Mouse (Mus musculus) kidney, postnatal 0 days (tissue): ENCODE data around the gene Zfp607b. TPM values are rescaled to one million over a fixed set of nuclear protein-coding genes. Genes with fewer than 3 reads are reported as not detected.

ENCODE experiments used
- ATAC-seq: fragments of 200-750 bp; cut with Nextera tagmentation; replicated peaks from 2 replicates; pipeline ENCODE4 v1.8.0; 2017; ENCODE audit warnings: low read depth, moderate number of reproducible peaks, moderate TSS enrichment, moderate library complexity; ENCODE audit not compliant: low FRiP score
- DNase-seq: peaks from one replicate; pipeline ENCODE4 v3.0.0-alpha.2; 2016; ENCODE audit warnings: low spot score
- H3K27ac ChIP-seq: fragments of 300-500 bp; sonication (generic); 2 replicates; pipeline ENCODE4 v1.5.1; 2014; ENCODE audit warnings: mild to moderate bottlenecking
- H3K27me3 ChIP-seq: fragments of 300-500 bp; sonication (generic); 2 replicates; pipeline ENCODE4 v1.6.1; 2014; ENCODE audit warnings: low read length, mixed read lengths; ENCODE audit not compliant: insufficient read depth
- H3K36me3 ChIP-seq: fragments of 300-500 bp; sonication (generic); 2 replicates; pipeline ENCODE4 v1.6.1; 2014; ENCODE audit warnings: low read length, mixed read lengths; ENCODE audit not compliant: insufficient read depth
- H3K4me1 ChIP-seq: fragments of 300-500 bp; sonication (generic); replicated peaks from 2 replicates; pipeline ENCODE4 v1.6.1; 2014; ENCODE audit warnings: antibody characterized with exemption, low read length, mixed read lengths; ENCODE audit not compliant: insufficient read depth
- H3K4me2 ChIP-seq: fragments of 300-500 bp; sonication (generic); 2 replicates; pipeline ENCODE4 v1.6.1; 2014; ENCODE audit warnings: mild to moderate bottlenecking, low read length, moderate library complexity, mixed read lengths
- H3K4me3 ChIP-seq: fragments of 300-500 bp; sonication (generic); replicated peaks from 2 replicates; pipeline ENCODE4 v1.5.1; 2014; ENCODE audit warnings: low read depth, low read length
- H3K9ac ChIP-seq: fragments of 300-500 bp; sonication (generic); 2 replicates; pipeline ENCODE4 v1.6.1; 2014; ENCODE audit warnings: low read depth, low read length
- H3K9me3 ChIP-seq: fragments of 300-500 bp; sonication (generic); replicated peaks from 2 replicates; pipeline ENCODE4 v1.6.1; 2016; ENCODE audit warnings: low read length, inconsistent platforms, mixed read lengths
- CTCF ChIP-seq: IDR thresholded peaks from 2 replicates; pipeline ENCODE4 v1.5.1; 2016; ENCODE audit warnings: antibody characterized with exemption, low read depth, mild to moderate bottlenecking, moderate library complexity
- WGBS: fragments of 180-500 bp; shearing (Covaris S2); extraction: QIAGEN DNeasy Blood & Tissue Kit; methylation state at CpG from one replicate; pipeline ENCODE4 v1.1.7; 2014; 5-methylcytosine and 5-hydroxymethylcytosine counted together
- polyA plus RNA-seq: library from polyadenylated mRNA; unstranded; fragments of >200 nt; fragmentation: Nextera tagmentation; extraction: Ambion mirVana; gene quantifications from 2 replicates; pipeline ENCODE4 v1.2.1, GENCODE M21; 2015

The Zfp607b gene
- polyA plus RNA-seq, 1 experiment from 2014 or later, result 3.2 TPM

DNA sequence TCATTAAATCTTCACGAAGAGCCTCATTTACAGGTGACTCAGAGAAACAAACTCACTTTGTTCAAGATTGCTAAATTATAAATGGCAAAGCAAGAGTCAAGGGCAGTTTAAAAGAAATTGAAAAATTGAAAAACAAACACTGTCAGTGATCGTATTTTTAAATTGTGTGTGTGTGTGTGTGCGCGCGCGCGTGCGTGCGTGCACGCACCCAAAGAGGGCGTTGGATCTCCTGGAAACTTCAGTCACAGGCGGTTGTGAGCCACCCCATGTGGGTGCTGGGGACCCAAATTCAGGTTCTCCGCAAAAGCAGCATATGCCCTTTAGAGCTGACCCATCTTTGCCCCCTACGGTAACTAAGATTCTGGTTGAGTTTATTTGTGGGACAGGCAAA is 13.9 kb upstream of the Zfp607b start:
- 28% methylated on average over 14 of the region's 14 CpGs for WGBS
- H3K9ac ChIP-seq, result peak overlapping the region; percentile 82; the same call in 1 of the 2 replicates

DNA sequence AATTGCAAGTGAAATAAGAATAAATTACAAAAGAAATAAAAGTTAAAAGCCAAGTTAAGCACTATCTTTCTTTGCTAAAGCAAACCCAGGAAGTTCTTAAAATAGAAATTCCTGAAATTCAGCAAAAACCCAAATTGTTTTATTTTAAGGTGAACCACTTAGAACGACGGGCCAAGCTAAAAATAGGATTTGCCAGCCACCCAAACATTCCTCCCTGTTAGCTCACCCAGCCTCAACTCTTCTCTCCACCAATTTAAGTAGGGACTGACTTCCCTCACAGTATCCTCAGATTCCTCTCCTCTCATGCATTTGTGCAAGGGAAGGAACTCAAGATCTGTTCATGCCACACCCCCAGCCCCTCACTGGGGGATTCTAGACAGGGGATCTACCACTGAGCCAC is 5.9 kb upstream of the Zfp607b start:
- DNase-seq (no peak), ATAC-seq (no peak)
- H3K36me3 ChIP-seq, result no peaks in the 10 kb centered on the region
- no peak overlapping the region for H3K27ac ChIP-seq
- no peak overlapping the region for H3K4me3 ChIP-seq
- no peaks in the 10 kb centered on the region for H3K27me3 ChIP-seq
- no peak overlapping the region for H3K9ac ChIP-seq
- H3K4me1 ChIP-seq, result no peaks in the 10 kb centered on the region
- TF ChIP-seq CTCF, result no peak
- WGBS, result 56% methylated on average over 2 of the region's 2 CpGs
- no peaks in the 10 kb centered on the region for H3K9me3 ChIP-seq
- no peak overlapping the region for H3K4me2 ChIP-seq

More for the DNA sequence above, 13.9 kb upstream of the Zfp607b start:
- H3K4me3 ChIP-seq, result peak overlapping the region; percentile 94
- DNase-seq, result no peak
- H3K4me2 ChIP-seq, result peak overlapping the region; percentile 100
- H3K36me3 ChIP-seq, result no peaks in the 10 kb centered on the region
- TF ChIP-seq CTCF, result no peak
- no peak for ATAC-seq
- H3K27me3 ChIP-seq, result no peaks in the 10 kb centered on the region
- H3K4me1 ChIP-seq, result peaks cover 11% of the 10 kb centered on the region; the same call in 1 of the 2 replicates
- H3K27ac ChIP-seq, result no peak overlapping the region
- no peaks in the 10 kb centered on the region for H3K9me3 ChIP-seq

DNA sequence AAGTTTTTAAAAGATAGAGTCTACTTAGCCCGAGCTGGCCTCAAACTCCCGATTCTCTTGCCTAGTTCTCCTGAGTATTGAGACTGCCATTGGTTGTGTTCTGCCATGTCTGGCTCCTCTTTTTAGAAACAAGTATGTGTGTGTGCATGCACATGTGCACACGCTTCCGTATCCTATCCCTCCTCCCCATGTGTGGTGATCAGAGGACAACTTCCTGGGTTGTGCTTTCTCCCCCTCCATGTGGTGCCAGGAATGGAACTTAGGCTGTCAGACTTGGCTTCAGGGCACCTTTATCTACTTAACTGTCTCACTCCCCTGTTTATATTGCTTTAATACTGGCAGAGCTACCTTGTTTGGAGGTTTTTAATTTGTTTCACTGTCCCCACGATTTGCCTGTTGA is 3.9 kb upstream of the Zfp607b start:
- TF ChIP-seq CTCF, result no peak
- H3K4me1 ChIP-seq, result no peaks in the 10 kb centered on the region
- H3K4me3 ChIP-seq, result no peak overlapping the region
- ATAC-seq (no peak), DNase-seq (no peak)
- no peaks in the 10 kb centered on the region for H3K9me3 ChIP-seq
- no peak overlapping the region for H3K27ac ChIP-seq
- H3K9ac ChIP-seq, result no peak overlapping the region
- H3K27me3 ChIP-seq, result no peaks in the 10 kb centered on the region
- H3K4me2 ChIP-seq, result no peak overlapping the region
- H3K36me3 ChIP-seq, result no peaks in the 10 kb centered on the region
- 39% methylated on average over 5 of the region's 5 CpGs for WGBS

DNA sequence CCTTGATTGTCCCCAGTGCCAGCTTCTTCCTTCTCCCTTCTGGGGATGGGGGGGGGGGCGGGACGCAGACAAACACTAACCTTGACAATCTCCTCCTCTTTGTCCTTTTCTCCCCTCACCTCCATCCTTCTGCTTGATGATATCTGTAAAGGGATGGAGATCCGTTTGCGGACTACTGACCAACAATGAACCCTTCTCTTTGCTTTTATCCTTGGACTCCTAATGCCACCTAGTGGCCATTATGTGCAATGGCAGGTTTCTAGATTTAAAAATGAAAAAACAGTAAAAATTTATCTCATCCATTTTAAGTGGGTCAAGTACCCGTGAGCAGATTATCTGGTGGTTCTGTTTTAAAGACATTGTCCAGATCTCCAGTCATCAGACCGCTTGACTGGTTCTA is 3.5 kb upstream of the Zfp607b start:
- Histone ChIP-seq H3K9me3 (no peaks in the 10 kb centered on the region), H3K4me3 (no peak overlapping the region), H3K27ac (no peak overlapping the region), H3K4me1 (no peaks in the 10 kb centered on the region), H3K27me3 (no peaks in the 10 kb centered on the region), H3K4me2 (no peak overlapping the region), H3K9ac (no peak overlapping the region), H3K36me3 (no peaks in the 10 kb centered on the region)
- peak; percentile 86 for DNase-seq
- no peak for ATAC-seq
- TF ChIP-seq CTCF, result peak; percentile 89
- 0% methylated on average over 6 of the region's 6 CpGs for WGBS

DNA sequence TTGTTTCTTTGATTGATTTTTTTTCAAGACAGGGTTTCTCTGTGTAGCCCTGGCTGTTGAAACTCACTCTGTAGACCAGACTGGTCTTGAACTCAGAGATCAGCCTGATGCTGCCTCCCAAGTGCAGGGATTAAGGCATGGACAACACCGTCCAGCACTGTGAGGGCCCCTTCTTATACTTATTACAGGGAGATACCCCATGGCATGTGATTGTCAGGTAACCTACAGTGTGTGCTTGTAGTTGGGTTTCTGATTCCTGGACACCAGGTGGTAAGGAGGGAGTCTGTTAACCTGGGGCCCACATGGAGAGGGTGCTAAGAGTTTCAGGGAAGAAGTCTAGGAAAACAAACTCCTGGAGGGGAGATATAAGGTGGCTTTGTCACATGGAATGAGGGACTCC is 2.1 kb upstream of the Zfp607b start:
- 75% methylated on average over 1 of the region's 1 CpGs for WGBS
- no peaks in the 10 kb centered on the region for H3K9me3 ChIP-seq

DNA sequence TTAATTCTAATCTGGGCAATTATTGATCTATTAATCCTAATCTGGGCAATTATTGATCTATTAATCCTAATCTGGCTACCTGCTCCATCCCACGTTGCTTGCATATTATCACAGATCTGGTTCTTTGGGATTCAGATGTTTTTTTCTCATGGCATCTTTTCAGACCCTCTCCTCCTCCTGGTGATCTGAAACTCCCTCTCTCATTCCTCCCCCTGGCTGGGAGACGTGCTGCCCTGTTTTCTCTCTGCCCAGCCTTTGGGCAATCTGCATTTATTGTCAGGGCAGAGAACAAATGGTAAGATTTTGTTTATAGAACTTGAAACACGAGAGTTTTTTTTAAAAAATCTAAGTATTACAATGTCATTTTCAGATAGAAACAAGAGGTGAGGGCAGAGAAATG is 1.3 kb upstream of the Zfp607b start:
- H3K4me2 ChIP-seq, result peak overlapping the region; percentile 84; the same call in 1 of the 2 replicates
- no peaks in the 10 kb centered on the region for H3K9me3 ChIP-seq
- no peaks in the 10 kb centered on the region for H3K27me3 ChIP-seq
- DNase-seq (no peak), ATAC-seq (no peak)
- no peaks in the 10 kb centered on the region for H3K36me3 ChIP-seq
- H3K27ac ChIP-seq, result no peak overlapping the region
- H3K9ac ChIP-seq, result no peak overlapping the region
- TF ChIP-seq CTCF, result no peak
- no peaks in the 10 kb centered on the region for H3K4me1 ChIP-seq
- WGBS, result 63% methylated on average over 3 of the region's 3 CpGs
- no peak overlapping the region for H3K4me3 ChIP-seq

More for the DNA sequence above, 2.1 kb upstream of the Zfp607b start:
- Histone ChIP-seq H3K9ac (no peak overlapping the region), H3K27me3 (no peaks in the 10 kb centered on the region), H3K4me2 (no peak overlapping the region), H3K27ac (no peak overlapping the region), H3K4me3 (no peak overlapping the region), H3K36me3 (no peaks in the 10 kb centered on the region), H3K4me1 (no peaks in the 10 kb centered on the region)
- DNase-seq (no peak), ATAC-seq (no peak)
- no peak for TF ChIP-seq CTCF

DNA sequence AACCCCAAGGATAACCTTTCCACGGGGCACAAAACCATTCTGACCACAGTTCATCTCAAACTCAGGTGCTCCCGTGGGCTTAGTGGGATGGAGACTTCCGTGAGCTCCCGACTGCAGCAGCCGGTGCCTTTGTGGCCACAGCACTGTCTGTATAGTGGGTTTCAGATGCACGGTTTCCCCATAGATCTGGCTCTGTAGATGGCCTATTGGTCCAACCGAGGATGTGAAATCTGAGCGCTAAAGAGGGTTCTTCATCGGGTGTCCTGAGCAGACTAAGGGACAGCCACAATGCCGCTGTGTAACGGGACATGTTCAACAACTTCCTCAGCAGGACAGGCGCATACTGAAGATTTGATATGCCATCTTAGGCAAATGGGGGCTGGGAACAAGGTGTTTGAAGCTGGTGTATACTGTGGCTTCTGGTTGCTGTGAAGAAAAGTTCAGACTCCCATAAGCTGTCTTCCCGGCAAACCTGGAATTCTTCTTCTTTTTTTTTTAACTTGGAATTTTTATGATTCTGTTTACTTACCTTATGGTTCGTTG is 823 bp upstream of the Zfp607b start:
- H3K9ac ChIP-seq, result peak overlapping the region; percentile 62
- peak overlapping the region; percentile 42 for H3K4me3 ChIP-seq
- WGBS, result 33% methylated on average over 14 of the region's 14 CpGs
- H3K9me3 ChIP-seq, result no peaks in the 10 kb centered on the region
- H3K4me2 ChIP-seq, result peak overlapping the region; percentile 84
- TF ChIP-seq CTCF, result no peak
- DNase-seq, result no peak
- H3K4me1 ChIP-seq, result no peaks in the 10 kb centered on the region
- H3K36me3 ChIP-seq, result no peaks in the 10 kb centered on the region
- H3K27ac ChIP-seq, result peak overlapping the region; percentile 79
- H3K27me3 ChIP-seq, result no peaks in the 10 kb centered on the region
- no peak for ATAC-seq
